Mouse (Mus musculus): ENCODE results near the gene Psmb8.

GRCm38 (mm10) chr17:34185526-34185925 lies 12.0 kb upstream of the Psmb8 start:
- TF ChIP-seq CTCF (IDR thresholded peaks at IDR 0.05) (no peak), EP300 (IDR thresholded peaks at IDR 0.05) (no peak)

Data from lung, postnatal 0 days (tissue).